Mouse (Mus musculus) ES-CJ7 (cell line): ENCODE measurements around the gene Tgfb2.

Source experiments
- DNase-seq: peaks from one replicate; pipeline ENCODE4 v3.0.0; 2011; ENCODE audit warnings: low read depth, low spot score

Gene Tgfb2

DNA sequence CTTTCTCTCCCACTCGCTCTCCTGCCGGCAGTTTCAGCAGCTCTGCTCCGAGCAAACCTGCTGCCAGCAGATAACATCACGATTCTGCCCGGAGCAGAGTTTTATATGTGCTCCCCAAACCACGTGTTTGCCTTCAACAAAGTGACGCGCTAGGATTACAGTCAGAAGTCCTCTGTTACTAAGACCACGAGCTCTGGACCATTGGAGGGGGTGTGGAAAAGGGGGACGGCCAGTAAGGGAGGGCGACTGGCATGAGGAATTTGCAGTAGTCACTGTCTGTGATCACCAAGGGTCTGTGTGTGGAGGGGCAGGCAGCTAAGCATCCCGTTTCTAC is at the start of gene Tgfb2:
Gene Tgfb2 (minus strand): TSS at position 75 of the 334 bp plus-strand sequence.
- DNase-seq, result no peak

DNA sequence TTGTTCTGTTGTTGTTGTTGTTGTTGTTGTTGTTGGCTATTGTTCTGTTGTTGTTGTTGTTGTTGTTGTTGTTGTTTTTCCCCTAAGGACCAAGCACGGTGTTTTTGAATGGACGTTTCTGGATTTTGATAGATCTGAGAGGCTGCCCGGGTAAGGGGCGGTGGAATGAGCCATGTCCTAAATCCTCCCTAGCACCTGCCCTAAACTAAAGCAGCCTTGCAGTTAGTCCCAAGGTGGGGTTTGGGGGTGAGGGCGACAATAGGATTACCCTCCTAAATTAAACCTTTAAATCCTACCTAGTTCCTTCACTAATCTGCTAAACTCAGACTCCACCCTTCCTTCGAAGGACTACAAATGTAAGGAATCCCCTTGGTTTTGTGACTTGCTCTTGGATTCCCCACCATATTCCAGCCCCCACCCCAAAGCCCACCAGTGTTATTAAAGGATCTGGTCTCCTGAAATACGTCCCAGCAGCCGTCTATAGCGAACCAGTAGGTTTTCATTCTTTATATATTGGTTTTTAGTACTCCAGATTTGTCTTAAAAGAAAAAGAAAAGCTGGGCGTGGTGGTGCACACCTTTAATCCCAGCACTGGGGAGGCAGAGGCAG is 44.0 kb upstream of the Tgfb2 start:
- DNase-seq, result no peak

GRCm38 (mm10) chr1:186748724-186749653 is 43.2 kb upstream of the Tgfb2 start, which contains the start of gene Rrp15:
Gene Rrp15 (minus strand): TSS chr1:186749358.
- peak; percentile 97 for DNase-seq

- no peak for DNase-seq
Observed at GRCm38 (mm10) chr1:186739828-186740227, 34.0 kb upstream of the Tgfb2 start.

GRCm38 (mm10) chr1:186735537-186735936 is 29.7 kb upstream of the Tgfb2 start:
- DNase-seq, result no peak

DNA sequence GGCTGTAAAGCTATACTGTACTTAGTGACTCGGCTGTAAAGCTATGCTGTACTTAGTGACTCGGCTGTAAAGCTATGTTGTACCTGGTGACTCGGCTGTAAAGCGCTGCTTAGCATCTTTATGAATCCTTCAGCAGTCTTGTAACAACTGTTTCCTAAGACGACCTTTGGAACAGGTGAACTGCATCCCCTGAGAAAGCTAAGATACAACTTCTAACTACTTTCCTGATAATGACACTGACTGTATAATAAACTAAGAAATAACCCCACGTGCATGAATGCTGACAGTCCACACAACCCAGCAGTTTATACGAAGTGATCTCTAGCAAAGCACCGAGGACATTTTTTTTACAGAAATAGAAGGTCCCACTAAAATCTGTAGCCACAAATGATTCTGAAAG is 27.3 kb upstream of the Tgfb2 start:
- no peak for DNase-seq

GRCm38 (mm10) chr1:186728778-186729177 is 23.0 kb upstream of the Tgfb2 start:
- DNase-seq, result peak; percentile 75

GRCm38 (mm10) chr1:186726117-186726516 is 20.3 kb upstream of the Tgfb2 start:
- DNase-seq, result no peak

DNA sequence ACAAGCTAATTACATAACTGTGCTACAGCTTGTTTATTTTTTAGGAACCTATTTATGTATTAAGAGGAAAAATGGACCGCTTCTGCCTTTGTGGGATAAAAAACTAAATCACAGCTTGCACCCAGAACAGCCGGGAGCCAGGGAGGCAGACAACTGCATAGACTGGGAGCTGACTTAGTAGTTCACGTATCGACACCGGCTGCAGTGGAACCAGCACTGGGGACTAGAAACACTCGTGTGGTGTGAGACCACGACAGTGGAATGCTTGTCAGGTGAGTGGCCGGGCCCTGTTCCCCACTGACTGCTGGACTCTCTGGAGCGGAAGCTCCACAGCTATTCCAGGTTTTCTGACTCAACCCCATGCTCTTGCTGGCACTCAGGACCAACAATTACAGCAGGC is 16.5 kb upstream of the Tgfb2 start:
- no peak for DNase-seq

- peak; percentile 94 for DNase-seq
Observed at GRCm38 (mm10) chr1:186721846-186722245, 16.1 kb upstream of the Tgfb2 start.

GRCm38 (mm10) chr1:186721166-186721565 is 15.4 kb upstream of the Tgfb2 start:
- no peak for DNase-seq

DNA sequence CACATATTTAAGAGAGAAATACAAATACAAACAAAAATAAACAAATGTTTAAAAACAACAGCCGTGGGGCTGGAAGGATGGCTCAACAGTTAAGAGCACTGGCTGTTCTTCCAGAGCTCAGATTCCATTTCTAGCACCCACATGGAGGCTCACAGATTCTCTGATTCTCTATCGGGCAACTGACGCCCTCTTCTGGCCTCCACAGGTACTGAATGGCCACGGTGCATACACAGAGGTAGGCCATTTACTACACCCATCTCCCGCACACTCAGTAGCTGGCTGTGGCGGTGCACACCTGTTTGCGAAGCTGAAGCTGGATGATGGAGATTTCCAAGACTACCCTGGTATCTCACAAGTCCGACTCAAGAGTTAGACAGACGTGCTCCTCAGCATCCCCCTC is 13.9 kb upstream of the Tgfb2 start:
- peak; percentile 77 for DNase-seq

DNA sequence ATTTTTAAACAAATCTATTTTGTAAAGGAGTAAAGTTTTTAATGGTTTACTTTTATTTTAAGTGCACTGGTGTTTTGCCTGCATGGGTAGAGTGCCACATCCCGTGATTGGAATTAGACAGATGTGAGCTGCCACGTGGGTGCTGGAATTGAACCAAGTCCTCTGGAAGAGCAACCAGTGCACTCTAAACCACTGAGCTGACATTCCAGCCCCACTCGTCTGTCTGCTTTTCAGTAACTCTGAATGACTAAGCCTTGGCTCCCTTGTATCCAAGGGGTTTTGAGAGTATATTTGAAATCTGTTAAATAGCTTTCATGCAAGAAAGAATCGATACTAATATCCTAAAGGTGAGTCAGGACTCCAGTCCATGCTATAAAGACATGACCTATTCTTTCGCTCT is 13.1 kb upstream of the Tgfb2 start:
- DNase-seq, result no peak

- DNase-seq, result no peak
Observed at GRCm38 (mm10) chr1:186714980-186715896, 9.4 kb upstream of the Tgfb2 start.

GRCm38 (mm10) chr1:186714215-186714614 is 8.4 kb upstream of the Tgfb2 start:
- no peak for DNase-seq

- DNase-seq, result peak; percentile 49
Observed at GRCm38 (mm10) chr1:186712802-186713471, 7.1 kb upstream of the Tgfb2 start.

- peak; percentile 52 for DNase-seq
Observed at GRCm38 (mm10) chr1:186705203-186705914, 430 bp downstream of the Tgfb2 start.

DNA sequence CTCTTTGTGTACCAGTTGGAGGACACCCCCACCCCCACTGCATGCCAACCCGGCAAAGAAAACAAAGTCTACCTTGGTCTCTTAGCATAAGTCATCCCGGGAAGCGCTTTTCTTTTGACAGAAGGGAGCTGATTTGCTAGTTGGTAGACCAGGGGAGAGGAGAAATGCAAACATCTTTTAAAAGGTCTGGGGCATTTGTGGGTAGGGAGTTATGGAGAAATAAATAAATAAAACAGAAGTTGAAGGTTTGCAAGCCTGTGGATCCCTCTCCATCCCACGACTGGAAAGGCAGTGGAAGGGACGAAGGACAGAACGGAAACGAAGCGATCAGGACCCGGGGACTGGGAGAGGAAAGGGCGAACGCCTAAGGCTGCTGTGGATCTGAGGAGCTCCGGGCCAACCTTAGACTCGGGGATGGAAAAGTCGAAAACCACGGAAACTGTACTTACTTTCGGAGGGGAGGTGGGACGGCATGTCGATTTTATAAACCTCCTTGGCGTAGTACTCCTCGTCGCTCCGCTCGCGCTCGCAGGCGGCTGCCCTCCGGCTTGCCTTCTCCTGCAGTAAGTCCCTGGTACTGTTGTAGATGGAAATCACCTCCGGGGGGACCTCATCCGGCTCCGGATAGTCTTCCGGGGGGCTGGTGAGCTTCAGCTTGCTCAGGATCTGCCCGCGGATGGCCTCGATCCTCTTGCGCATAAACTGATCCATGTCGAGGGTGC is 1.6 kb downstream of the Tgfb2 start:
- DNase-seq, result peak; percentile 56

GRCm38 (mm10) chr1:186703256-186703979 is 2.4 kb downstream of the Tgfb2 start:
- DNase-seq, result no peak
